Mouse (Mus musculus): Measurements from ENCODE around the gene Syt6.

- TF ChIP-seq CTCF (IDR thresholded peaks at IDR 0.05; ENCODE audit: low read depth, low read length) = no peak
- no peak for TF ChIP-seq TAL1 (conservative IDR thresholded peaks at IDR 0.05; ENCODE audit: low read depth, low read length)
- no peak for TF ChIP-seq POLR2AphosphoS5 (IDR thresholded peaks at IDR 0.05; ENCODE audit: insufficient replicate concordance, low read depth, low read length)
- TF ChIP-seq GATA2 (IDR thresholded peaks at IDR 0.05; ENCODE audit: borderline replicate concordance, low read depth, low read length) = no peak
- TF ChIP-seq GATA1 (IDR thresholded peaks at IDR 0.05; ENCODE audit: borderline replicate concordance, low read length) = no peak
Measured at GRCm38 (mm10) chr3:103587136-103587535, 12.1 kb downstream of the Syt6 start.

Data from G1E (cell line).